Mouse (Mus musculus): Measurements from ENCODE around the gene Nmur1. TPM values are rescaled to one million over a fixed set of nuclear protein-coding genes. Genes with fewer than 3 reads are reported as not detected.

Nmur1 gene
- polyA plus RNA-seq, 1 experiment from 2014 or later = not detected

GRCm38 (mm10) chr1:86456892-86457581 is 31.0 kb upstream of the Nmur1 start:
- H3K4me1 ChIP-seq (replicated peaks) = 0 out of 2 replicates have a peak, but pooled peaks cover 9% of the 10 kb centered on the region
- H3K27ac ChIP-seq (replicated peaks) = no peak overlapping the region
- no peak overlapping the region for H3K9ac ChIP-seq
- no peaks in the 10 kb centered on the region for H3K9me3 ChIP-seq (replicated peaks)
- no peaks in the 10 kb centered on the region for H3K27me3 ChIP-seq
- no peak overlapping the region for H3K4me3 ChIP-seq (replicated peaks)
- ATAC-seq (ENCODE audit: insufficient read depth) = no peak
- peak overlapping the region; percentile 1; the same call in 1 of the 2 replicates for H3K4me2 ChIP-seq
- 40% methylated on average over 13 of the region's 13 CpGs for WGBS (ENCODE audit: insufficient replicate concordance)
- no peaks in the 10 kb centered on the region for H3K36me3 ChIP-seq (replicated peaks)

- Histone ChIP-seq H3K9ac (no peak overlapping the region), H3K36me3 (replicated peaks) (no peaks in the 10 kb centered on the region), H3K4me2 (no peak overlapping the region), H3K4me1 (replicated peaks) (peaks cover 5% of the 10 kb centered on the region), H3K9me3 (replicated peaks) (no peaks in the 10 kb centered on the region), H3K27me3 (no peaks in the 10 kb centered on the region), H3K27ac (replicated peaks) (no peak overlapping the region), H3K4me3 (replicated peaks) (no peak overlapping the region)
- WGBS (ENCODE audit: insufficient replicate concordance) = 69% methylated on average over 5 of the region's 5 CpGs
- ATAC-seq (ENCODE audit: insufficient read depth) = no peak
Measured at GRCm38 (mm10) chr1:86452713-86453112, 26.7 kb upstream of the Nmur1 start.

- Histone ChIP-seq H3K4me2 (no peak overlapping the region), H3K4me1 (replicated peaks) (peaks cover 11% of the 10 kb centered on the region), H3K36me3 (replicated peaks) (no peaks in the 10 kb centered on the region), H3K9me3 (replicated peaks) (no peaks in the 10 kb centered on the region), H3K27ac (replicated peaks) (no peak overlapping the region), H3K4me3 (replicated peaks) (no peak overlapping the region), H3K9ac (no peak overlapping the region), H3K27me3 (no peaks in the 10 kb centered on the region)
- ATAC-seq (ENCODE audit: insufficient read depth) = no peak
- 41% methylated on average over 6 of the region's 6 CpGs for WGBS (ENCODE audit: insufficient replicate concordance)
Measured at GRCm38 (mm10) chr1:86449966-86450365, 23.9 kb upstream of the Nmur1 start.

DNA sequence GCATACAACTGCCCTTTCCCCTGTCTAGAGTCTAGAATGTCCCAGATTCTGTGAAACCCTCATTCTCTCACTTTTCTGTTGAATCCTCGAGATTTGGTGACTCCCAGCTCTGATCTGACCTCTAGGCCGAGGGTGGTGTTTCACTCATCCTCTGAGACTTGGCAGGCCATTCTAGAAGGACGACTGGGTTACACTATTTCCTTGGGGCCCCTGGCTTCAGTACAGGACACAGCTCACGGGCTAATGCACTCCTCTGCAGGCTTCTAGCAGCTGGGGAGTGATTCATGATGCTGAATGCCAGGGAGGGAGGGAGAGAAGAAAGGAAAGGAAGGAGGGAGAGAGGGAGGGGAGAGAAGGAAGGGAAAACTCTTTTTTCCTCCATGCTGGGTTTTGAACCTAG is 22.2 kb upstream of the Nmur1 start:
- no peaks in the 10 kb centered on the region for H3K27me3 ChIP-seq
- no peaks in the 10 kb centered on the region for H3K36me3 ChIP-seq (replicated peaks)
- ATAC-seq (ENCODE audit: insufficient read depth) = no peak
- H3K9ac ChIP-seq = no peak overlapping the region
- H3K9me3 ChIP-seq (replicated peaks) = no peaks in the 10 kb centered on the region
- 32% methylated on average over 4 of the region's 4 CpGs for WGBS (ENCODE audit: insufficient replicate concordance)
- no peak overlapping the region for H3K4me3 ChIP-seq (replicated peaks)
- peaks cover 25% of the 10 kb centered on the region for H3K4me1 ChIP-seq (replicated peaks)
- no peak overlapping the region for H3K4me2 ChIP-seq
- 0 out of 2 replicates have a peak overlapping the region, but pooled peaks have one; percentile 14 for H3K27ac ChIP-seq (replicated peaks)

DNA sequence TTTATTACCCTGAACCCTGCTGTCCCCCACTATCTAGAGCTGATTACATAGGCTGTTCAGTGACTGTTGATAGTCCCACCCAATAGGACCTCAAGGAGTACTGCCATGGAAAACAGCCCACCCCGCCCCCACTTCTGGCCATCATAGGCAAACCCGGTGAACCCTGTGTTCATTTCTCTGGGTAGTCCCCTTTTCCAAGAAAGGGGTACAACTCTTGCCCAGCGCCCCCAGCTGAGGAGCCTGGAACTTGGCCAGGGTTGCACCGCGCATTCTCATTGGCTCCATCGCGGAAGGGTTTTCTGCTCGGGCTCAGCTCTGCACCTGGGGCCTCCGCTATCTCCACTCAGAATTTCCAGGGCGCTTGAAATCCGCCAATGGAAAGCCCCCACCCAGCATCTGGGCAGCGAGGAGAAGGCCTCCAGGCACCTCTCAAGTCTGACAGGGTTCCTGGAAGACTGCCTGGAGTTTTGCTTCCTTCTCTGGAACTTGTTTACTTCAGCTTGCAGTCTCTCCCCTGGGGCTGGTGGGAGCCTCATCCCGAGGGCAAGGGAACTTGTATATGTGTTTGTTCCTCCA is 21.7 kb upstream of the Nmur1 start:
- no peak for ATAC-seq (ENCODE audit: insufficient read depth)
- no peak overlapping the region for H3K9ac ChIP-seq
- no peaks in the 10 kb centered on the region for H3K9me3 ChIP-seq (replicated peaks)
- H3K36me3 ChIP-seq (replicated peaks) = no peaks in the 10 kb centered on the region
- H3K27ac ChIP-seq (replicated peaks) = 0 out of 2 replicates have a peak overlapping the region, but pooled peaks have one; percentile 14
- 0 out of 2 replicates have a peak, but pooled peaks cover 4% of the 10 kb centered on the region for H3K27me3 ChIP-seq
- no peak overlapping the region for H3K4me2 ChIP-seq
- H3K4me3 ChIP-seq (replicated peaks) = no peak overlapping the region
- H3K4me1 ChIP-seq (replicated peaks) = peaks cover 31% of the 10 kb centered on the region
- 54% methylated on average over 13 of the region's 13 CpGs for WGBS (ENCODE audit: insufficient replicate concordance)

GRCm38 (mm10) chr1:86443386-86444172 is 17.6 kb upstream of the Nmur1 start:
- H3K4me2 ChIP-seq = peak overlapping the region; percentile 99
- no peaks in the 10 kb centered on the region for H3K9me3 ChIP-seq (replicated peaks)
- WGBS (ENCODE audit: insufficient replicate concordance) = 35% methylated on average over 8 of the region's 8 CpGs
- no peak for ATAC-seq (ENCODE audit: insufficient read depth)
- peak overlapping the region; percentile 90 for H3K27ac ChIP-seq (replicated peaks)
- H3K4me3 ChIP-seq (replicated peaks) = peak overlapping the region; percentile 70
- H3K9ac ChIP-seq = peak overlapping the region; percentile 72; the same call in 1 of the 2 replicates
- H3K4me1 ChIP-seq (replicated peaks) = peaks cover 69% of the 10 kb centered on the region
- H3K27me3 ChIP-seq = 0 out of 2 replicates have a peak, but pooled peaks cover 10% of the 10 kb centered on the region
- H3K36me3 ChIP-seq (replicated peaks) = no peaks in the 10 kb centered on the region

GRCm38 (mm10) chr1:86442832-86443231 is 16.8 kb upstream of the Nmur1 start:
- H3K4me1 ChIP-seq (replicated peaks) = peaks cover 72% of the 10 kb centered on the region
- 0 out of 2 replicates have a peak, but pooled peaks cover 10% of the 10 kb centered on the region for H3K27me3 ChIP-seq

GRCm38 (mm10) chr1:86441980-86442831 is 16.2 kb upstream of the Nmur1 start:
- peaks cover 72% of the 10 kb centered on the region for H3K4me1 ChIP-seq (replicated peaks)

More at GRCm38 (mm10) chr1:86442832-86443231, 16.8 kb upstream of the Nmur1 start:
- 4% methylated on average over 24 of the region's 24 CpGs for WGBS (ENCODE audit: insufficient replicate concordance)
- Histone ChIP-seq H3K4me3 (replicated peaks) (peak overlapping the region; percentile 70), H3K9me3 (replicated peaks) (no peaks in the 10 kb centered on the region), H3K27ac (replicated peaks) (peak overlapping the region; percentile 90), H3K36me3 (replicated peaks) (no peaks in the 10 kb centered on the region), H3K9ac (peak overlapping the region; percentile 72), H3K4me2 (peak overlapping the region; percentile 99)
- no peak; the same call in 1 of the 2 replicates for ATAC-seq (ENCODE audit: insufficient read depth)

GRCm38 (mm10) chr1:86441724-86441979 is 15.6 kb upstream of the Nmur1 start:
- Histone ChIP-seq H3K4me1 (replicated peaks) (peaks cover 77% of the 10 kb centered on the region), H3K27ac (replicated peaks) (peak overlapping the region; percentile 90), H3K9ac (peak overlapping the region; percentile 72), H3K4me2 (peak overlapping the region; percentile 99), H3K36me3 (replicated peaks) (no peaks in the 10 kb centered on the region), H3K9me3 (replicated peaks) (no peaks in the 10 kb centered on the region), H3K27me3 (0 out of 2 replicates have a peak, but pooled peaks cover 10% of the 10 kb centered on the region), H3K4me3 (replicated peaks) (peak overlapping the region; percentile 70)
- ATAC-seq (ENCODE audit: insufficient read depth) = no peak
- WGBS (ENCODE audit: insufficient replicate concordance) = 0% methylated on average over 5 of the region's 5 CpGs

More at GRCm38 (mm10) chr1:86441980-86442831, 16.2 kb upstream of the Nmur1 start:
- Histone ChIP-seq H3K4me3 (replicated peaks) (peak overlapping the region; percentile 70), H3K9ac (peak overlapping the region; percentile 72), H3K27ac (replicated peaks) (peak overlapping the region; percentile 90), H3K4me2 (peak overlapping the region; percentile 99), H3K36me3 (replicated peaks) (no peaks in the 10 kb centered on the region), H3K27me3 (0 out of 2 replicates have a peak, but pooled peaks cover 10% of the 10 kb centered on the region), H3K9me3 (replicated peaks) (no peaks in the 10 kb centered on the region)
- ATAC-seq (ENCODE audit: insufficient read depth) = peak; percentile 43
- under 1% methylated on average over 81 of the region's 81 CpGs for WGBS (ENCODE audit: insufficient replicate concordance)

- peak overlapping the region; percentile 70 for H3K4me3 ChIP-seq (replicated peaks)
- under 1% methylated on average over 28 of the region's 29 CpGs for WGBS (ENCODE audit: insufficient replicate concordance)
- peaks cover 82% of the 10 kb centered on the region for H3K4me1 ChIP-seq (replicated peaks)
- no peaks in the 10 kb centered on the region for H3K36me3 ChIP-seq (replicated peaks)
- H3K27me3 ChIP-seq = 0 out of 2 replicates have a peak, but pooled peaks cover 10% of the 10 kb centered on the region
- H3K4me2 ChIP-seq = peak overlapping the region; percentile 99
- H3K27ac ChIP-seq (replicated peaks) = peak overlapping the region; percentile 90
- ATAC-seq (ENCODE audit: insufficient read depth) = peak; percentile 51
- H3K9ac ChIP-seq = peak overlapping the region; percentile 72
- no peaks in the 10 kb centered on the region for H3K9me3 ChIP-seq (replicated peaks)
Measured at GRCm38 (mm10) chr1:86440887-86441723, 15.1 kb upstream of the Nmur1 start.
